Mouse (Mus musculus) lung, embryonic 14.5 days (tissue): ENCODE data around the gene Mad1l1. TPM values are rescaled to one million over a fixed set of nuclear protein-coding genes. Genes with fewer than 3 reads are reported as not detected.

ENCODE experiments used
- ATAC-seq: fragments of 200-750 bp; cut with Nextera tagmentation; 2 replicates; pipeline ENCODE4 v1.8.0; 2017; ENCODE audit warnings: mild to moderate bottlenecking, moderate TSS enrichment, moderate library complexity; ENCODE audit not compliant: insufficient read depth
- DNase-seq: peaks from one replicate; pipeline ENCODE4 v3.0.0-alpha.2; 2015
- H3K27ac ChIP-seq: fragments of 300-500 bp; sonication (generic); 2 replicates; pipeline ENCODE4 v1.5.1; 2014; ENCODE audit warnings: low read depth, mild to moderate bottlenecking, moderate library complexity
- H3K27me3 ChIP-seq: fragments of 300-500 bp; sonication (generic); 2 replicates; pipeline ENCODE4 v1.6.1; 2014; ENCODE audit warnings: low read length, control low read depth; ENCODE audit not compliant: insufficient read depth
- H3K36me3 ChIP-seq: fragments of 300-500 bp; sonication (generic); 2 replicates; pipeline ENCODE4 v1.6.1; 2014; ENCODE audit warnings: control low read depth; ENCODE audit not compliant: insufficient read depth
- H3K4me1 ChIP-seq: fragments of 300-500 bp; sonication (generic); 2 replicates; pipeline ENCODE4 v1.6.1; 2014; ENCODE audit warnings: antibody characterized with exemption, control low read depth; ENCODE audit not compliant: insufficient read depth
- H3K4me2 ChIP-seq: fragments of 300-500 bp; sonication (generic); 2 replicates; pipeline ENCODE4 v1.6.1; 2014; ENCODE audit warnings: mild to moderate bottlenecking
- H3K4me3 ChIP-seq: fragments of 300-500 bp; sonication (generic); 2 replicates; pipeline ENCODE4 v1.5.1; 2014; ENCODE audit warnings: low read depth, low read length
- H3K9ac ChIP-seq: fragments of 300-500 bp; sonication (generic); 2 replicates; pipeline ENCODE4 v1.6.1; 2014
- H3K9me3 ChIP-seq: fragments of 300-500 bp; sonication (generic); 2 replicates; pipeline ENCODE4 v1.6.1; 2016; ENCODE audit warnings: low read depth, low read length, control low read depth
- CTCF ChIP-seq: IDR thresholded peaks from 2 replicates; pipeline ENCODE4 v1.5.1; 2016; ENCODE audit warnings: antibody characterized with exemption, low read depth
- WGBS: fragments of 180-500 bp; shearing (Covaris S2); extraction: QIAGEN DNeasy Blood & Tissue Kit; methylation state at CpG from one replicate; pipeline ENCODE4 v1.1.7; 2014; 5-methylcytosine and 5-hydroxymethylcytosine counted together
- polyA plus RNA-seq: library from polyadenylated mRNA; unstranded; fragments of >200 nt; fragmentation: Nextera tagmentation; extraction: Ambion mirVana; gene quantifications from 2 replicates; pipeline ENCODE4 v1.2.1, GENCODE M21; 2014

Mad1l1 gene
- polyA plus RNA-seq, 1 experiment from 2014 or later = 61.6 TPM

GRCm38 (mm10) chr5:140043002-140043401 is 278.4 kb downstream of the Mad1l1 start:
- H3K36me3 ChIP-seq = no peaks in the 10 kb centered on the region
- ATAC-seq (no peak), DNase-seq (no peak)
- no peak overlapping the region for H3K27ac ChIP-seq
- H3K9me3 ChIP-seq = no peaks in the 10 kb centered on the region
- no peaks in the 10 kb centered on the region for H3K4me1 ChIP-seq
- H3K4me3 ChIP-seq = no peak overlapping the region
- no peak overlapping the region for H3K9ac ChIP-seq
- TF ChIP-seq CTCF = no peak
- H3K4me2 ChIP-seq = no peak overlapping the region
- 77% methylated on average over 1 of the region's 1 CpGs for WGBS
- H3K27me3 ChIP-seq = no peaks in the 10 kb centered on the region

GRCm38 (mm10) chr5:140042002-140042611 is 279.2 kb downstream of the Mad1l1 start:
- Histone ChIP-seq H3K9me3 (no peaks in the 10 kb centered on the region), H3K9ac (no peak overlapping the region), H3K36me3 (no peaks in the 10 kb centered on the region), H3K27ac (no peak overlapping the region), H3K4me2 (no peak overlapping the region), H3K27me3 (no peaks in the 10 kb centered on the region), H3K4me3 (no peak overlapping the region), H3K4me1 (no peaks in the 10 kb centered on the region)
- peak; percentile 27 for TF ChIP-seq CTCF
- whole genome bisulfite sequencing = 70% methylated on average over 3 of the region's 3 CpGs
- DNase-seq = peak; percentile 6
- no peak for ATAC-seq

DNA sequence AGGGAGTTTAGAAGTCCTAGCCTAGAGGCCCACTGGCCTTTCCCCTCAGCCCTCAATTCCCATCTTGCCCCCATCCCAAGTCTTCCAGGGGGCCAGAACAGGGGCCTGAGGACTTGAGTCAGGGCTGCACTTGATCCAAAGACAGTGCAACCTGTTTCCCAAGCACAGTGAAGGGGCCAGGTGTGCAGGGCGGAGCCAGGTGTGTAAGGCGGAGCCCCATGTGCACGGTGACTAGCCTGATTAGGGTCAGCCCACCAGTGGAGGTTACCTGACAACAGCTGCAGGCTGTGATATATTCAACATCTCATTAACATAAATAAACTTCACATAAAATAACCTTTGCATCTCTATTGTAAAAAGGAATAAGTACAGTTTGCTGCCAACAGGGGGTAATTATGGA is 280.3 kb downstream of the Mad1l1 start:
- WGBS = 77% methylated on average over 3 of the region's 3 CpGs
- no peak for ATAC-seq
- TF ChIP-seq CTCF = no peak
- Histone ChIP-seq H3K4me3 (no peak overlapping the region), H3K9me3 (no peaks in the 10 kb centered on the region), H3K4me2 (no peak overlapping the region), H3K9ac (no peak overlapping the region), H3K27ac (no peak overlapping the region), H3K27me3 (no peaks in the 10 kb centered on the region), H3K36me3 (no peaks in the 10 kb centered on the region), H3K4me1 (no peaks in the 10 kb centered on the region)
- no peak for DNase-seq

DNA sequence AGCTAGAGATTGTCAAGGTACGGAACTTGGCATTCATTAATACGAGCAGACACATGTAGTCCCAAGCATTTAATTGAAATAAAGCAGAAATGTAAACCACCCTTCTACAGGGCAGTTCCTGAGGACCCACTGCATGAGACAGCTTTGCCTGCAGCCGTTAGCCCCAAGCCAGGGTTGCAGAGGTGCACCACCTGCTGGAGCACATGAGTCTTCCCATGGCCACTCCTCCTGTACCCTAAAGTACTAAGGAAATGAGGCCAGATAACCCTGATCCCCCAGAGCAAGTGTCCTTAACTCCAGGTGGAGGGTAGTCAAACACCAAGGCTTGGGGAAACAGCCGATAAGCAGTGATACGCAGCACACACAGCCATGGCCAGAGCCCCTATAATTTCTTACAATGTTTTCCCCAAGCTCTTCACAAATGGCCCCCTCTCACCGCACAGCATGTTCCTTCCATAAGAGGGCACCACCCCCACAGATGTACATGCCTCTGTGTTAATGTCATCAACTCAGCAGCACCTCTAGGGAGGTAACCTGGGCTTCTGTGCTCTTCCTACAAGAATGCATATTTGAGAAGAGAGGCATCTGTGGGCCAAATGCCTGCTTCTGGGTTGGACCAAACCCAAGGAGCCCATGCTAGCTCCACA is 283.6 kb downstream of the Mad1l1 start:
- peak; percentile 16 for TF ChIP-seq CTCF

DNA sequence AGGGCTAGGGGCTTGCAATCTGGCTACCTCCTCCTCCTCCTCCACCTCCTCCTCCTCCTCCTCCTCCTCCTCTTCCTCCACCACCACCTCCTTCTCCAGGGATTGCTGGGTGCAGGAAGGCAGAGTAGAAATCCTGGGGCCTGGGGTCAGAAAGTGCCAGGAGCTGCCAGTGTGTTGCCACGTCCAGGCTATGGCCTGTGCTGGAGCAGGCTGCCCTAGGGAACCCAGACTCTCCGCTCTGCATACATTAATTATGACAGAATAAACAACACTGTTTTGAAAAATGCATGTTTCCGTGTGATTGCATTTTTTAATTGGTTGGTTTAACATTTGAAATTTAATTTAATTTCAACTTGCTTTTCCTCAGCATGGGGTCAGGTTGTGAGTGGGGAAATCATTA is 285.7 kb downstream of the Mad1l1 start:
- no peaks in the 10 kb centered on the region for H3K36me3 ChIP-seq
- DNase-seq (no peak), ATAC-seq (no peak)
- no peak overlapping the region for H3K9ac ChIP-seq
- no peak for TF ChIP-seq CTCF
- H3K4me1 ChIP-seq = no peaks in the 10 kb centered on the region
- 62% methylated on average over 3 of the region's 3 CpGs for WGBS
- no peak overlapping the region for H3K4me3 ChIP-seq
- no peaks in the 10 kb centered on the region for H3K9me3 ChIP-seq
- no peak overlapping the region for H3K4me2 ChIP-seq
- H3K27me3 ChIP-seq = no peaks in the 10 kb centered on the region
- no peak overlapping the region for H3K27ac ChIP-seq

More for the DNA sequence above, 283.6 kb downstream of the Mad1l1 start:
- no peaks in the 10 kb centered on the region for H3K9me3 ChIP-seq
- no peak overlapping the region for H3K4me2 ChIP-seq
- no peak overlapping the region for H3K9ac ChIP-seq
- H3K4me1 ChIP-seq = no peaks in the 10 kb centered on the region
- peak; percentile 8 for DNase-seq
- H3K27ac ChIP-seq = no peak overlapping the region
- H3K36me3 ChIP-seq = no peaks in the 10 kb centered on the region
- no peak for ATAC-seq
- WGBS = 81% methylated on average over 6 of the region's 6 CpGs
- no peak overlapping the region for H3K4me3 ChIP-seq
- no peaks in the 10 kb centered on the region for H3K27me3 ChIP-seq

- H3K4me1 ChIP-seq = no peaks in the 10 kb centered on the region
- no peaks in the 10 kb centered on the region for H3K9me3 ChIP-seq
- no peak overlapping the region for H3K9ac ChIP-seq
- peak; percentile 30 for DNase-seq
- no peak for ATAC-seq
- H3K27me3 ChIP-seq = no peaks in the 10 kb centered on the region
- WGBS = 26% methylated on average over 1 of the region's 1 CpGs
- H3K27ac ChIP-seq = no peak overlapping the region
- TF ChIP-seq CTCF = peak; percentile 69
- H3K36me3 ChIP-seq = no peaks in the 10 kb centered on the region
- no peak overlapping the region for H3K4me2 ChIP-seq
- H3K4me3 ChIP-seq = no peak overlapping the region
Observed at GRCm38 (mm10) chr5:140035025-140035330, 286.4 kb downstream of the Mad1l1 start.

GRCm38 (mm10) chr5:140034300-140035024 is 286.9 kb downstream of the Mad1l1 start:
- H3K4me3 ChIP-seq = no peak overlapping the region
- DNase-seq = no peak
- WGBS = 86% methylated on average over 5 of the region's 5 CpGs
- ATAC-seq = no peak
- no peaks in the 10 kb centered on the region for H3K27me3 ChIP-seq
- no peak overlapping the region for H3K27ac ChIP-seq
- no peaks in the 10 kb centered on the region for H3K4me1 ChIP-seq
- no peak overlapping the region for H3K9ac ChIP-seq
- H3K36me3 ChIP-seq = no peaks in the 10 kb centered on the region
- TF ChIP-seq CTCF = no peak
- H3K9me3 ChIP-seq = no peaks in the 10 kb centered on the region
- H3K4me2 ChIP-seq = no peak overlapping the region
